Mouse (Mus musculus) activated CD4-positive, CD25-positive, alpha-beta regulatory T cell, adult 4 months (primary cell): ENCODE data around the gene Zfp580. TPM values are rescaled to one million over a fixed set of nuclear protein-coding genes. Genes with fewer than 3 reads are reported as not detected.

Source experiments
- polyA plus RNA-seq, 2 experiments: library from polyadenylated mRNA; unstranded; fragments of 100-300 nt; shearing (Covaris generic); gene quantifications; one replicate each; pipeline ENCODE4 v1.2.1; 2017

Gene Zfp580
- polyA plus RNA-seq, 2 experiments from 2014 or later = 1.2 to 2.8 TPM

Other genes starting within 250 kb of the Zfp580 start
- 10 to 100 TPM; 39.3 to 43.6 TPM for gene Ube2s, start 238.9 kb upstream of the Zfp580 start, polyA plus RNA-seq
- under 1 TPM in 1 of 2 experiments, not detected in 1; 0.09 TPM for gene Shisa7, start 206.8 kb upstream of the Zfp580 start, polyA plus RNA-seq
- gene Isoc2b, start 181.3 kb upstream of the Zfp580 start, polyA plus RNA-seq = 10 to 100 TPM; 34.4 to 50.2 TPM
- gene Isoc2a, start 174.4 kb upstream of the Zfp580 start, polyA plus RNA-seq = under 1 TPM; 0.20 to 0.69 TPM
- gene Gm36210, start 145.0 kb upstream of the Zfp580 start, polyA plus RNA-seq = not detected
- gene Zfp628, start 136.3 kb upstream of the Zfp580 start, polyA plus RNA-seq = 1 to 10 TPM; 1.9 TPM
- not detected for gene Nat14, start 129.5 kb upstream of the Zfp580 start, polyA plus RNA-seq
- under 1 TPM in 1 of 2 experiments, not detected in 1; 0.10 TPM for gene Ssc5d, start 125.8 kb upstream of the Zfp580 start, polyA plus RNA-seq
- gene Sbk2, start 87.1 kb upstream of the Zfp580 start, polyA plus RNA-seq = not detected
- gene Sbk3, start 80.4 kb upstream of the Zfp580 start, polyA plus RNA-seq = not detected
- gene Zfp579, start 55.4 kb upstream of the Zfp580 start, polyA plus RNA-seq = 1 to 10 TPM; 2.9 to 5.3 TPM
- gene Zfp524, start 37.1 kb upstream of the Zfp580 start, polyA plus RNA-seq = 10 to 100 TPM; 33.3 to 55.4 TPM
- gene Fiz1, start 36.8 kb upstream of the Zfp580 start, polyA plus RNA-seq = 10 to 100 TPM in 1 of 2 experiments, 1 to 10 TPM in 1; 8.1 to 10.1 TPM
- gene Gm44973, start 36.0 kb upstream of the Zfp580 start, polyA plus RNA-seq = 10 to 100 TPM in 1 of 2 experiments, 1 to 10 TPM in 1; 5.6 to 19.0 TPM
- 1 to 10 TPM; 3.5 to 5.3 TPM for gene Zfp865, start 31.2 kb upstream of the Zfp580 start, polyA plus RNA-seq
- under 1 TPM in 1 of 2 experiments, not detected in 1; 0.60 TPM for gene Ccdc106, start 31.0 kb upstream of the Zfp580 start, polyA plus RNA-seq
- gene 4632433K11Rik, start 17.4 kb upstream of the Zfp580 start, polyA plus RNA-seq = not detected
- 1 to 10 TPM; 2.5 to 3.1 TPM for gene Zfp784, start 13.1 kb upstream of the Zfp580 start, polyA plus RNA-seq
- gene U2af2, start 10.6 kb downstream of the Zfp580 start, polyA plus RNA-seq = 10 to 100 TPM; 24.2 to 30.1 TPM
- 1 to 10 TPM; 7.0 to 8.3 TPM for gene Epn1, start 28.7 kb downstream of the Zfp580 start, polyA plus RNA-seq
- not detected for gene Rfpl4, start 65.4 kb downstream of the Zfp580 start, polyA plus RNA-seq
- gene Rasl2-9, start 74.4 kb downstream of the Zfp580 start, polyA plus RNA-seq = under 1 TPM in 1 of 2 experiments, not detected in 1; 0.58 TPM
- under 1 TPM in 1 of 2 experiments, not detected in 1; 0.05 TPM for gene Vmn1r55, start 98.1 kb downstream of the Zfp580 start, polyA plus RNA-seq
- gene Vmn1r56, start 145.2 kb downstream of the Zfp580 start, polyA plus RNA-seq = not detected
- gene Vmn1r57, start 167.0 kb downstream of the Zfp580 start, polyA plus RNA-seq = not detected